Mouse (Mus musculus) kidney, embryonic 16.5 days (tissue): ENCODE data around the gene Gpi1. TPM values are rescaled to one million over a fixed set of nuclear protein-coding genes. Genes with fewer than 3 reads are reported as not detected.

Experiments
- ATAC-seq: fragments of 200-750 bp; cut with Nextera tagmentation; 2 replicates; pipeline ENCODE4 v1.8.0; 2017; ENCODE audit warnings: moderate TSS enrichment; ENCODE audit not compliant: low FRiP score, low TSS enrichment
- H3K27ac ChIP-seq: fragments of 300-500 bp; sonication (generic); 2 replicates; pipeline ENCODE4 v1.5.1; 2014; ENCODE audit warnings: low read length
- H3K27me3 ChIP-seq: fragments of 300-500 bp; sonication (generic); 2 replicates; pipeline ENCODE4 v1.6.1; 2014; ENCODE audit warnings: low read length, control low read depth, mixed read lengths; ENCODE audit not compliant: insufficient read depth
- H3K36me3 ChIP-seq: fragments of 300-500 bp; sonication (generic); 2 replicates; pipeline ENCODE4 v1.6.1; 2014; ENCODE audit warnings: low read length, control low read depth, mixed read lengths; ENCODE audit not compliant: insufficient read depth
- H3K4me1 ChIP-seq: fragments of 300-500 bp; sonication (generic); 2 replicates; pipeline ENCODE4 v1.6.1; 2014; ENCODE audit warnings: low read length, control low read depth, mixed read lengths; ENCODE audit not compliant: insufficient read depth
- H3K4me2 ChIP-seq: fragments of 300-500 bp; sonication (generic); replicated peaks from 2 replicates; pipeline ENCODE4 v1.6.1; 2014; ENCODE audit warnings: low read depth, low read length
- H3K4me3 ChIP-seq: fragments of 300-500 bp; sonication (generic); 2 replicates; pipeline ENCODE4 v1.5.1; 2014; ENCODE audit warnings: mild to moderate bottlenecking, low read length
- H3K9ac ChIP-seq: fragments of 300-500 bp; sonication (generic); replicated peaks from 2 replicates; pipeline ENCODE4 v1.6.1; 2014; ENCODE audit warnings: low read length
- H3K9me3 ChIP-seq: fragments of 300-500 bp; sonication (generic); 2 replicates; pipeline ENCODE4 v1.6.1; 2016; ENCODE audit warnings: low read length, control low read depth
- WGBS: fragments of 180-500 bp; shearing (Covaris S2); extraction: QIAGEN DNeasy Blood & Tissue Kit; methylation state at CpG from one replicate; pipeline ENCODE4 v1.1.7; 2014; 5-methylcytosine and 5-hydroxymethylcytosine counted together
- polyA plus RNA-seq: library from polyadenylated mRNA; unstranded; fragments of >200 nt; fragmentation: Nextera tagmentation; extraction: Ambion mirVana; gene quantifications from 2 replicates; pipeline ENCODE4 v1.2.1, GENCODE M21; 2015

Gpi1 gene
- polyA plus RNA-seq, 1 experiment from 2014 or later: 424 TPM

GRCm38 (mm10) chr7:34255916-34256315 lies 25.8 kb upstream of the Gpi1 start:
- Histone ChIP-seq H3K9ac (0 out of 2 replicates have a peak overlapping the region, but pooled peaks have one; percentile 19), H3K36me3 (peaks cover 50% of the 10 kb centered on the region), H3K9me3 (no peaks in the 10 kb centered on the region), H3K27ac (peak overlapping the region; percentile 71), H3K4me2 (no peak overlapping the region), H3K4me3 (no peak overlapping the region), H3K4me1 (no peaks in the 10 kb centered on the region), H3K27me3 (no peaks in the 10 kb centered on the region)
- ATAC-seq: no peak
- WGBS: 84% methylated on average over 1 of the region's 1 CpGs

- peak; percentile 65 for ATAC-seq
- no peaks in the 10 kb centered on the region for H3K27me3 ChIP-seq
- H3K36me3 ChIP-seq: peaks cover 55% of the 10 kb centered on the region
- 61% methylated on average over 3 of the region's 3 CpGs for WGBS
- no peak overlapping the region for H3K9ac ChIP-seq
- no peak overlapping the region for H3K4me2 ChIP-seq
- H3K9me3 ChIP-seq: no peaks in the 10 kb centered on the region
- H3K27ac ChIP-seq: peak overlapping the region; percentile 76; the same call in 1 of the 2 replicates
- H3K4me3 ChIP-seq: no peak overlapping the region
- H3K4me1 ChIP-seq: no peaks in the 10 kb centered on the region
Observed at GRCm38 (mm10) chr7:34255137-34255536, 25.0 kb upstream of the Gpi1 start.

GRCm38 (mm10) chr7:34252030-34252429 lies 21.9 kb upstream of the Gpi1 start:
- no peak overlapping the region for H3K27ac ChIP-seq
- H3K27me3 ChIP-seq: no peaks in the 10 kb centered on the region
- no peaks in the 10 kb centered on the region for H3K4me1 ChIP-seq
- no peak overlapping the region for H3K4me3 ChIP-seq
- H3K4me2 ChIP-seq: no peak overlapping the region
- no peaks in the 10 kb centered on the region for H3K9me3 ChIP-seq
- peaks cover 53% of the 10 kb centered on the region for H3K36me3 ChIP-seq
- 59% methylated on average over 2 of the region's 2 CpGs for WGBS
- H3K9ac ChIP-seq: no peak overlapping the region
- ATAC-seq: no peak

- Histone ChIP-seq H3K4me3 (no peak within 1 kb of the TSS), H3K9me3 (no peaks in the 10 kb centered on the region), H3K9ac (no peak within 1 kb of the TSS), H3K27me3 (no peaks in the 10 kb centered on the region), H3K27ac (no peak within 1 kb of the TSS), H3K4me2 (no peak within 1 kb of the TSS), H3K4me1 (no peaks in the 10 kb centered on the region), H3K36me3 (peaks cover 51% of the 10 kb centered on the region)
- 94% methylated on average over 7 of the region's 7 CpGs for WGBS
- ATAC-seq: no peak
Observed at GRCm38 (mm10) chr7:34250738-34251137, 20.6 kb upstream of the Gpi1 start, which contains the start of gene Gm6096. Gene Gm6096 (plus strand): TSS chr7:34251038.

GRCm38 (mm10) chr7:34246870-34247499 lies 16.8 kb upstream of the Gpi1 start:
- no peak overlapping the region for H3K9ac ChIP-seq
- no peaks in the 10 kb centered on the region for H3K4me1 ChIP-seq
- H3K4me2 ChIP-seq: no peak overlapping the region
- no peak overlapping the region for H3K27ac ChIP-seq
- ATAC-seq: no peak
- 79% methylated on average over 3 of the region's 3 CpGs for whole genome bisulfite sequencing
- no peaks in the 10 kb centered on the region for H3K9me3 ChIP-seq
- no peaks in the 10 kb centered on the region for H3K27me3 ChIP-seq
- no peak overlapping the region for H3K4me3 ChIP-seq
- peaks cover 46% of the 10 kb centered on the region for H3K36me3 ChIP-seq

- no peaks in the 10 kb centered on the region for H3K9me3 ChIP-seq
- no peak overlapping the region for H3K27ac ChIP-seq
- no peak overlapping the region for H3K9ac ChIP-seq
- WGBS: 93% methylated on average over 11 of the region's 11 CpGs
- H3K4me3 ChIP-seq: no peak overlapping the region
- H3K4me1 ChIP-seq: no peaks in the 10 kb centered on the region
- peaks cover 57% of the 10 kb centered on the region for H3K36me3 ChIP-seq
- H3K4me2 ChIP-seq: no peak overlapping the region
- no peaks in the 10 kb centered on the region for H3K27me3 ChIP-seq
- ATAC-seq: no peak
Observed at GRCm38 (mm10) chr7:34242176-34242575, 12.0 kb upstream of the Gpi1 start.

GRCm38 (mm10) chr7:34238086-34238485 lies 8.0 kb upstream of the Gpi1 start:
- H3K4me2 ChIP-seq: no peak overlapping the region
- peaks cover 12% of the 10 kb centered on the region for H3K4me1 ChIP-seq
- no peak overlapping the region for H3K27ac ChIP-seq
- no peaks in the 10 kb centered on the region for H3K9me3 ChIP-seq
- no peak overlapping the region for H3K9ac ChIP-seq
- 98% methylated on average over 5 of the region's 5 CpGs for WGBS
- H3K27me3 ChIP-seq: no peaks in the 10 kb centered on the region
- H3K4me3 ChIP-seq: no peak overlapping the region
- peaks cover 43% of the 10 kb centered on the region for H3K36me3 ChIP-seq
- ATAC-seq: no peak

- Histone ChIP-seq H3K27ac (no peak overlapping the region), H3K36me3 (peaks cover 30% of the 10 kb centered on the region), H3K9ac (no peak overlapping the region), H3K4me3 (no peak overlapping the region), H3K27me3 (no peaks in the 10 kb centered on the region), H3K9me3 (no peaks in the 10 kb centered on the region), H3K4me2 (no peak overlapping the region), H3K4me1 (peaks cover 18% of the 10 kb centered on the region)
- 82% methylated on average over 5 of the region's 5 CpGs for WGBS
- ATAC-seq: no peak
Observed at GRCm38 (mm10) chr7:34235602-34236001, 5.5 kb upstream of the Gpi1 start.

GRCm38 (mm10) chr7:34234610-34235561 lies 4.8 kb upstream of the Gpi1 start:
- peak overlapping the region; percentile 54 for H3K4me3 ChIP-seq
- no peak for ATAC-seq
- H3K36me3 ChIP-seq: peaks cover 25% of the 10 kb centered on the region
- peaks cover 21% of the 10 kb centered on the region for H3K4me1 ChIP-seq
- peak overlapping the region; percentile 67 for H3K9ac ChIP-seq
- H3K27ac ChIP-seq: peak overlapping the region; percentile 95
- H3K27me3 ChIP-seq: no peaks in the 10 kb centered on the region
- H3K4me2 ChIP-seq: peak overlapping the region; percentile 61
- WGBS: under 1% methylated on average over 17 of the region's 17 CpGs
- H3K9me3 ChIP-seq: no peaks in the 10 kb centered on the region
